Mouse (Mus musculus) mouse trophoblast stem cell (cell line): Measurements from ENCODE around the gene Zbtb44.

Experiments used
- in situ Hi-C, 2 experiments: fragments of 300-500 bp; cut with MseI, MboI; formaldehyde crosslinking; loops; 2 replicates in 1 of 2; 3 replicates in 1 of 2; pipeline ENCODE4 v1.15.1; 2025

The Zbtb44 gene

DNA sequence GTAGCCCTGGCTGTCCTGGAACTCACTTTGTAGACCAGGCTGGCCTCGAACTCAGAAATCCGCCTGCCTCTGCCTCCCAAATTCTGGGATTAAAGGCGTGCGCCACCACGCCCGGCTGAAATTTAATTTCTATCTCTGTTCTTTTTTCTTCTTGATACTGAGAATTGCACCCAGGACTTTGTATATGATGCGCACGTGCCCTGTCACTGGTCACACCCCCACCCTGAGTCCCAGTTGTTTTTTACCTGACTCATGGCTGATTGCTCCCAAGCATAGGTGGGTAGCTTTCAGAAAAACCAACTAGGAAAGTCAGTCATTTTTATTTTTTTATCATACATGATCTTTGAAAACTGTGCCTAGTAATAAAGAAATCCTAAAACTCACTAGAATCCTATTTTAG is 40.3 kb downstream of the Zbtb44 start:
- in situ Hi-C loops, result no loop called here

DNA sequence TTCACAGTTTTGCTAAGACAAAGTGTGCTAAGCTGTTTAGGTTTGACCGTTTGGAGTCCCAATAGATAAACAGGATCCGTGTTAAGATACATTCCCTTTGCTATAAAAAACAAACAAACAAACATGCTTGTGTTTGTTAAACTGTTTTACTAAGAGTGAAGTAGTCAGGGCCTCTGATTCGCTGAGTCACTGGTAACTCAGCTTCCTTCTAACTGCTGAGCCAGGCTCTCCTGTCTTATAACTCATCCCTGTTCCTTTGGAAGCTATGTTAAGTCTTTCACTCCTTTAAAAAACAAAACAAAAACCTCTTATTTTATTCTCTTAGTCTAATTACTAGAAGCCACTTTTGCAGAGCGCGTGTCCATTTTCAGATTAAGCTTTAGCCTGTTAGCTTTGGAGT is 41.8 kb downstream of the Zbtb44 start:
- in situ Hi-C loops, result no loop called here

DNA sequence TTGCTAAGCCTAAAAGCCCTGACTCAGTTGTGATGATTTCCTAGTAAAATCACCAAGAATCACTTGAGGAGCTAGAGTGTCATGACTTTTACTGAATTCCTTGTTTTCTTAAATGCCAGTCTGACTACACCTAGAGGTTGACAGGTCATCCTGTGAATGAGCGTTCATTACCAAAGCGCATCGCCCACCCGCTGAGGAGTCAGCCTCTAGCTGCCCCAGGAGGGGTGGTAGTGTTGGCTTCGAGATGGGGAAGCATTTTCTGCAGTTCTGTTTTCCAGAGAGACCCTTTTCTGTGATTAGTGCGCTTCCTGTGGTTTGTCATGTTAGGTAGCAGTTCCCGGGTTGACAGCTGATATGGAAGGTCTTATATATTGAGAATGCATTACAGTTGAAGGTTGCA is 43.4 kb downstream of the Zbtb44 start:
- in situ Hi-C loops, result no loop called here

DNA sequence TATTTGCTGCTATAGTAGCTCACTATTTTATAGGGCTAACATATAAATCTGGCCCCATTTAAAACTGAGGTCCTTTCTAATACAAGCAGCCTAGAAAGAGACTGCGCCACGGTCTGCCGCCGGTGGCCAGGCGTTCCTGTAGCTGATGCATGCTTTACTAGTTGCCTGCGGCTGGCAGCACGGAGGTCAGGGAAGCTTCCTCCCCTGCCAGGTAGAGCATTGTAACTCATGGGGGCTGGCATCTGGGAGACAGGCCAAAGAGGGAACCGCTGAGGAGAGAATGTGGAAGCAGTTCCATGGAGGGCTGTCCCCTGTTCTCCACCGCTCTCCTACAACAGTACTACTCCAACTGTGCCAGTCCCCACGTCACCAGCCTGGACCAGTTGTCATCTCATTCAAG is 44.4 kb downstream of the Zbtb44 start:
- in situ Hi-C loops, result no loop called here

DNA sequence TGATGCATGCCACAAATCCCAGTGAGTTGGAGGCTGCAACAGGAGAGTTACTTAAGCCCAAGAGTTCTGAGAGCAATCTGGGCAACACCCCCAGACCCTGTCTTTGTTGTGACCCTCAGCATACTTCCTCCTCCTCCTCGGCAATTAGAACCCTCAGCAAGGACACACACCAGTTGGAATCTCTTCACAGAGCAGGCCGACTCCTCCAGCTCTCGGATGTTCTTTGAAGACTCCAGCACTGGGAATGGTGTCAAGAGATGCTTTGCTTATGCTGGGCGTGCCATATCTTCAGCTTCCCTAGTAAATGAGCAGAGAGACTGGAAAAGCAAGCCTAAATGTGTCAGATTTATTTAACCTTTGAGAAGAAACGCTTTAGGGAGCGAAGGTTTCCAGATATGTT is 50.3 kb downstream of the Zbtb44 start:
- in situ Hi-C loops, result loop anchor here (5.0 to 10.0 kb wide), 2 partner anchors 138 to 606 kb away; partner anchors contain the start of gene Adamts8 (in 1 of the 2)

DNA sequence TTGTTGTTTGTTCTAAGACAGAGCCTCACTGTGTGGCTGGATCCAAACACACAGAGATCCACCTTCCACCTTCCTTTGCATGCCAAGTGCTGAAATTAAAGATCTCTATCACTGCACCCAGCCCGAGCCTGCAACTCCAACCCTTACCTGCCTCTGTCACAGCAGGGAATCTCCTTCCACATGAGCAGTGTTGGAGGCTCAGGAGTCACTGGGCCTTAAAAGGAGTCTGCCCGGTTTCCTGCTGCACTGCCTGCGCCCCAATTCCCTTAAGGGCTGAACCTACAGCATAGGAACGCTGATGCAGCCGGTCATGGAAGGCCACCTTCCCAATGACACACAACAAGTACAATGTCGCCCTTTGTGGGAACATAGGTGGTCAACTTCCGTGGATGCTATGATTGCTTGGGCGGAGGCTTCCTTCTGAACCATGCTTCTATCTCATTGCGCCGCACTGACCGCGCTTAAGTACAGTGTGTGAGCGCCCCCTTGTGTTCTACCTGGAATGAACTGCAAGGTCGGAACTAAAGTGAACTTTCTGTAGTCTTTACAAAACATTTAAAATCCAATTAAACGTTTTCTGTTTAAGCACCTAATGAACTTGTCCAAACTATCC is 51.7 kb downstream of the Zbtb44 start:
- in situ Hi-C loops, result loop anchor here (5.0 to 10.0 kb wide), 2 partner anchors 140 to 607 kb away; partner anchors contain the start of gene Adamts8 (in 1 of the 2)

DNA sequence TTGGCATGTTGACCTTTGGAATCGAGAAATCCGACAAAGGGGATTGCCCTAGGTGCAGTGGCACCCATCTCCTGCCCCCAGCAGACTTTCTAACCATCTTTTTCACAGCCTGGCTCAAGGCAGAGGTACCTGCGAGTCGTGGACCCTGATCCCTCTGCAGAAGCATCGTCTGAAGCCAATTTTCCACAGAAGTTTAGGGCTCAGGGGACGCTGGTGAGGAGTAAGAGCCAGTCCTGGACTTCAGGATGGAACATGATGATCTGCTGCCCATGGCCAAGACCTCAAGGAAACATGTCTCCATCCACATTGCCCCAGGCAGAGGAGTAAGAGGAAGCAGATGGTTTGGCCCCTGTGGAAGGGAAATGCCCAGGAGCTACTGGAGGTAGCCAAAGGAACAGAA is 52.3 kb downstream of the Zbtb44 start:
- in situ Hi-C loops, result loop anchor here (5.0 to 10.0 kb wide), 2 partner anchors 140 to 608 kb away; partner anchors contain the start of gene Adamts8 (in 1 of the 2)

DNA sequence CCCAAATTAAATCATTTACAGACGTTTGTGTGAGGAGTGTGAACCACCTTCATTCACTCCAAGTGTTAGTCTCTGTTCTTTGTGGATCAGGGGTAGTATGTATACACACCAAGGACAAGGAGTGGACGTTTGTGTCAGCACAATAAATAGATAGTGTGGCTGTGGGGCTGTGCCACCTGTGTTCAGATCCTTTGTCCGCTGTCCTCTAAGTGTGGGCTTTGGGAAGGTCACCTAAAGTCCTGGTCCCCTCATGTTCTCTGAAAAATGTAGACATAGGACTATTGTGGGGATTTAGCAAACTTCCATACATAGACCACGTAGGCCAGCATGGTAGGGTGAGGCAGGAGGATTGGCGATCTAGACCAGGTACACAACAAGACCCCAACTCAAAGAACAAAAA is 55.1 kb downstream of the Zbtb44 start:
- in situ Hi-C loops, result loop anchor here (5.0 to 10.0 kb wide), 2 partner anchors 143 to 611 kb away; partner anchors contain the start of gene Adamts8 (in 1 of the 2)

DNA sequence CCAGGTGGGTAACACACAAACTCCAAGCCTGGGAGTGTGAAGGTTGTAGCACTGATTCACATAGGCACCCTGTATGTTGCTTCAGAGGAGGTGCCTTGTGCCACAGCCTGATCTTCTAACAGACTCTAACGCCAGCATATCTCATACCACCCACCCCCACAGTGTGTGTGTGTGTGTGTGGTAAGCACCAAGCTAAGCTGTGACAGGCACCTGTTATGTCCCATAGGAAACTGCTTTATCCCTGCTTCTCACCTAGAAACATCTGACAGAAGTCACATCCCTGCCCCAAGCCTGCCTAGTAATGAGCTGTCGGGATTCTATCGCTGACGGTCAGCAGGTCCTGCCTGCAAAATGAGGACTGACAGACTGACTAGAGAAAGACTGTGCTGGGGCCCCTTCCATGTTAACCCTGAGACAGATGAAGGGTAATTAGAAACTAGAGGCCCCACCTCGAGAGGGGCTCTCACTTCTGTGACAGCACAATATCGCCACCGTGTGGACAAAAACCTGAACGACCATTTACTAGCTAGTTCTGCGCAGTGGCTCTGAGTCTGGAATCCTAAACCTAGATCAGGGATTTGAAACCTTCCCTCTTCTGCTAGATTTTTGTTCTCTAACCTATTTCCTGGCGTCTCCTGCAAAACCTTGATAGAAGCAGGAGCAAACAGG is 55.8 kb downstream of the Zbtb44 start:
- in situ Hi-C loops, result loop anchor here (5.0 to 10.0 kb wide), 2 partner anchors 144 to 611 kb away; partner anchors contain the start of gene Adamts8 (in 1 of the 2)

DNA sequence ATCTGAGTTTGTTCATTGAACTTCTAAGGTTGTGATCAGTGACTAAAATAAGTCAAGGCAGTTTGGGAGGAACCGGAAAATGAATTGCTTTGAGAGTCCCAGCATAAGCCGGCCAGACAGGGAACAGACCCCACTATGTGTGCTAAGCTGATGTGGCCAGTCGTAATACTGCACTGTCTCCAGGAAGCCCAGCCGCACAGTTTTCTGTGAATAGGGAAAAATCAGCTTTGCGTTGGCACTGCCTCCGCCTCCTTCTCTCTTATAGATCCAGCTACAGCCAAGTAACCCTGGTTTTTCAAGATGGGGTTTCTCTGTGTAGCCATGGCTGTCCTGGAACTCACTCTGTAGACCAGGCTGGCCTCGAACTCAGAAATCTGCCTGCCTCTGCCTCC is 56.3 kb downstream of the Zbtb44 start:
- in situ Hi-C loops, result loop anchor here (5.0 to 10.0 kb wide), 2 partner anchors 144 to 612 kb away; partner anchors contain the start of gene Adamts8 (in 1 of the 2)

DNA sequence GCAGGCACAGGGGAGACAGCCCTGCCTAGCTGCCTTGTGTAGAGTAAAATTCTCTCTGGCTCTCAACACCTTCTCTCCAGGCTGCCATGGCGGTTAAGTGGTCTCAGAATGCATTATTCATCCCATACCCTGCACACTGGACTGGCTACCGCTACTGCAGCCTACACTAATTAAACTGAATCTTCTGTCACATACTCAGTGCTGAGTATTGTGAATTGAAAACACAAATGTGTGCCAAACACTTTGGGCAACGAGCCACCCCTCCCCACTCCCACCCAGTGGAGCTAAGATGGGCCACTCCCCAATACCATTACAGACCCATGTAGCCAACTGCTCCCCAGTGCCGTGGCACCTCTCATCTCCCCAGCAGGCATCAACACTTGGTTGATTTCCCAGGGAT is 57.0 kb downstream of the Zbtb44 start:
- in situ Hi-C loops, result loop anchor here (5.0 to 10.0 kb wide), 2 partner anchors 145 to 613 kb away; partner anchors contain the start of gene Adamts8 (in 1 of the 2)

DNA sequence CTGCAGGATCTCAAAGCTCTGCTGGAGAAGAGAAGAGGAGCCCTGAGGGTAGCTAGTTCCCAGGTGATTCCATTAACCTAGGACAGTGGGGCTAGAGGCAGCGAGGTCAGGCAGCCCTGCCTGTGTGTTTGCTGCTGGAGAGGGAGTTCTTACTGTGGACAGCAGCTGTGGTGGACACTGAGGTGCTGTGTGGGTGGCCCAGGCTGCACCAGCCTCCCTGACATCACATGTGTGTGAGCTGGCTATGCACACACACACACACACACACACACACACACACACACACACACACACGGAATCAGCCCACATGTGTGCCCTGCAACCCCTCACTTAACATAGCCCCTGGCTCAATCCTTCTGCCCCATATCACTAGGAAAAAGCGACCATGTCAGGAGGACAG is 57.7 kb downstream of the Zbtb44 start:
- in situ Hi-C loops, result loop anchor here (5.0 to 10.0 kb wide), 2 partner anchors 146 to 613 kb away; partner anchors contain the start of gene Adamts8 (in 1 of the 2)

DNA sequence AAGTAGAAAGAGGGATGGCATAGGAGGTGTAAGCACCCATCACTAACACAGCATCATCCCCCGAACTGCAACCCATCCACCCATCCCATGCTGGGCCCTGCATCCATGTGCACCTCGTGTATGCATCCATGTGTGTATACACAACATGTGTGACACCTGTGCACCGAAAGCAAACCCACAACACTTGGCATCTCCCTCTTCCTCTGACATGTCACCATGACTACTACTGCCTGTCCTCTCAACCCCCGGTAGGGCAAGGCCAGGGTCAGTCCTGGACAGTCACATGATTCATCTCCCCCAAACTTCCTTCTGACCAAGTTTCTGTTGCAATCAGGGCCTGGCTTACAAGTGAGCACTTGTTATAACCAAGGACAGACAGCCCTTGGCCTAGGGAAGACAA is 58.4 kb downstream of the Zbtb44 start:
- in situ Hi-C loops, result loop anchor here (5.0 to 10.0 kb wide), 2 partner anchors 147 to 614 kb away; partner anchors contain the start of gene Adamts8 (in 1 of the 2)

DNA sequence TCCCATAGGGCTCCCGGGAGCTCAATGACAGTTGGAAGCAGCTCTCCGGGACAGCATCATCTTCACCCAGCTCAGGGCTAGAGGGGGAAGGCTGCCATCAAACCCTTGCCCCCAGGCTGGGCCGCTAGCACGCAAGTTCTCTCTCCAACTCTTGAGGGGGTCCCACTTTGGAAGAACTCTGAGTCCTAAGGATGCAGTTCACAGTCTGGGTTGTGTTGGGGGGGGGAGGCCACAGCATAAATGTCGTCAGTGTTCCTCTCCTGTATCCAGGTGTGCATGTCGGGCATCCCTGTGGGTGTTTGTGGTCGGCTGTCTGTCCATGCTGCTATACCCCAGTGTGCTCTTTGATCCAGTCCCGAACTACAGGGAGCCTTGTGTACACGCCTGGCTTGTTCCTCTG is 59.1 kb downstream of the Zbtb44 start:
- in situ Hi-C loops, result loop anchor here (5.0 to 10.0 kb wide), 2 partner anchors 147 to 615 kb away; partner anchors contain the start of gene Adamts8 (in 1 of the 2)

DNA sequence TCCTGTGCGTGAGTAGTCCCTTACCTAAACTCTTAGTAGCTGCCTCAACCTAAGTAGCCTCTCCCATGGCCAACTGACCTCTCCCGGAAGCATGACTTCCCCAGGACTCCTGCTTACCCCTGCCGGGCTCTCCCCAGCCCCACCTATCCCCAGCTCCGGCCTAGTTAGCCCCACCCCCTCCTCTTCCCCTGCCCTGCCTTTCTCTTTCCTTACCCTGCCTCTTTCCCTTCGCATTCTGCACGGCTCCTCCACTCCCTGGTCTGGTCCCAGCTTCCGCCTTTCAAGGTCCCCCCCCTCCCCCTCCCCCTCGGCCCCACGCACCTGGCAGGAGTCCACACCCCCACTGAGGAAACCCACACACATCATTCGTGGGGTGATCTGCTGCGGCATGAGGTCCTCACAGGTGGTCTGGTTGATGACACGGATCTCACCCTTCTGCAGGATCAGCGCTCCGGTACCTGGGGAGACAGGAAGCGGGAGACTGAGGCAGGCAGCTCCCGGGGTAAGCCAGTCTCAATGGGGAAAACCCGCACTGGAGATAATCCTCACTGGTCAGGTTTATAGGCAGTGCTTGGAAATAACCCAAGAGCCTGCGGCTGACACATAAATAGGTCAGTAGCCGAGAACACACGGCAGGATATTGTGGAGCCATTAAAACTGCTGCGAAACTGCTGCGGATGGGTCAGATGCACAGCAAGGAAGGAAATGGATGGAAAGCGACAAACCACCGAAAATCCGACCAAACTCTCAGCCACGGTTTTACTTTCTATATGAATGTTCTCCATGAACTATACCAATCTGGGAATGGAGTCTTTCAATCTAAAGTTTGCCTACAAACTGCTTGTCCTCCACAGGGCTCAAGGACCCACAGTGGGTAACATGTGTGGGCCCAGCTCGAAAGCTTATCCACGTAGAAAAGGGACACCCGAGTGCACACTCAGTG is 59.9 kb downstream of the Zbtb44 start:
- in situ Hi-C loops, result no loop called here

DNA sequence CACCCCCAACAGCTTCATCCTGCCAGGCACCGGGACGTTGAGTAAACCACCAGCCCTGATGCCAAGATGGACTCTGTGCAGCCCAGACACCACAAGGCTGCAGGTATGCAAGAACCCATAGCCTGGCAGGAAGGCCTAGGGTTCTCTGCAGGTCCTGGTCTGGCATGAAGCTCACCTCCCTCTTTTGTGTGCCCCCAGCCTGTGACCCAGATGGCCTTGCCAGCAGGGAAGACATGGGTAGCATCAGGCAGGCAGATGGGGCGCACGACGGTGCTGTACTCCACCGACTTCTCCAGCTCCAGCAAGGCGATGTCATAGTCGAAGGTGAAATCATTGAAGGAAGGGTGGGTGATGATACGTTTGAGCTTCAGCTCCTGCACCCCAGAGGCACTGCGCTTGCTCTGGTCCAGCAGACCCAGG is 60.7 kb downstream of the Zbtb44 start:
- in situ Hi-C loops, result no loop called here

DNA sequence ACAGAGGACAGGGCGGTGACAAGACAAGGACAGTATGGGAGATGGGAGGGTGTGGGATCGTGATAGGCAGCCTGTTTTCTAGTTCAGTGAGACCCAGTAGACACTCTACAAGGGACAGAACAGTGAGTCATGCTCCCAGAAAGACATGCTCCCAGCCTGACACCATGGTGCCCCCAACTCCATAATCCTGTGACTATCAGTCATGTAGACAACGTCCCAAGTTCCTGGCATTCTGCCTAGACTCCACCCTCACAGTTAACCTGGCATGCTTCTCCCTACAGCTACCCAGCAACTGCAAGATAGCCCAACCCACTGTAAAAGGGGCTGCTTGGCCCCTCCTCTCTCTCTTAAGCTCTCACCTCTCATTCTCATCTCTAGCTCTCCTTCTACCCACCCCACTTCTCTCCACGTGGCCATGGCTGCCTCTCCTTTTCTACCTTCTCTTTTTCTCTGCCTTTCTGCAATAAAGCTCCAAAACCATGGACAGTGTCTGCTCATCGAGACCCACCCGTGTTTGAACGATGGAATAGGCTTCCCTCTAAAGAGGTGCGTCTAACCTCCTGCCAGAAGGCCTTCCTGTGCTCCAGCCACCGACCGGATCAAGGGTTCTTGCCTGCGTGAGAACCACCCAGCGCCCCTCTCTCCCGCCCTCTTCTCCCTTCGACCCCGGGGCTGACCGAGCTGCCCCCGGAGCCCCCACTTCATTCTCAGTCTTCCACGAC is 61.8 kb downstream of the Zbtb44 start:
- in situ Hi-C loops, result no loop called here

DNA sequence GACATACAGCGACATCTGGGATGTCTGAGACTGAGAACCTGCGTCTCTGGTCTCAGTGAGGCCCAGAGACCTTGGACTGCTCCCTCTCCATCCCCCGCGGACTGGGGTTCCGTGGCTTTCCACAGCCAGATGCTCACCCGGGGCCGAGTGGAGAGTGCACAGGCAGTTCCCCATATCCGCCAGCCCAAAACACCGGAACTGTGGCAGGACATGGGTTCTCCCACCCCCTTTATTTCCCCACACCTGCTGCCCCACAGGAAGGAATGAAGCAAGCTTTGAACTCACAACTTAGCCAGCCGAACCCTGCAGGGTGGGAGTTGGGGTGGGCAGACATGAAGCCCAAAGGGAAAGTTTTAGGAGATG is 62.4 kb downstream of the Zbtb44 start:
- in situ Hi-C loops, result no loop called here

DNA sequence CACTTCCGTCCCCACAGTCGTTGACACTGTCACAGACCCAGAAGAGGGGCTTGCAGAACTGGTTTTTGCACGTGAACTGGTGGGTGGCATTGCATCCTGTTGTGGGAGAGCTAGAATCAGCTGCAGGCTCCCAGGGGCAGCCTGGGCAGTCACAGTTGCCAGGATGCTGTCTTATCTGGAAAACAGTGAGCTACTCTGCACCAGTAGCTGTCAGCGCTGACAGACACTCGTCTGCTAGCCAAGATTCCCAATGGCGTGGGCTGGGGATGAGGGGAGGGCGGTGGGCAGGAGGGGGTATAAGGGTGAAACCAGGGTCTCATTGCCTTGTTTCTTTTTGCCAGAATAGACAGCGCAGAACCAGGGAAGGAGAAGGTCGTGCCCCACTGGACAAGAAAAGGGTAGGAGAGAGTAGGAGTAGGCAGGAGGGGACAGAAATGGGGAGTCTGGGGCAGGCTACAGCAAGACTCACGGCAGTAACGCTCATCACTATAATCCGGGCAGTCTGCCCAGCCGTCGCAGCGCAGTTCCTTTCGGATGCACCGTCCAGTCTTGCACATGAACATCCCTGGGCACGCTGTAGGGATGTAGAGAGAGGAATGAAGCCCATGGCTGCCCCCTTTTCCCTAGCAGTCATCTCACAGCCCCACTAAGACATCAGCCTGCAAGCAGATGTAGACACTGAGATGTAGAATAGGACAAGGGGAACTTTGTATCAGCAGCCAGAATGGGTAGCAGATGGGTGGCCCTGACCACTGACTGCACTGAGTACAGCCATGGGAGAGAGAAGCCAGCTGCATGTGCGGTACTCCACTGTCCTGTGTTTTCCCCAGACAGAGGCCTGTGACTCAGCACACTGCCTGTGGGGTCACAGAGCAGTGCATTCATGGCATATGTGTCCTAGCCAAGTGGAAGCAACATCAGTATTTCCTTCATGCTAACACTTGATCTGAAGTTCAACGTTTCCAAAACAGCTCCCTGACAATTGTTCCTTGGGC is 66.9 kb downstream of the Zbtb44 start:
- in situ Hi-C loops, result no loop called here

DNA sequence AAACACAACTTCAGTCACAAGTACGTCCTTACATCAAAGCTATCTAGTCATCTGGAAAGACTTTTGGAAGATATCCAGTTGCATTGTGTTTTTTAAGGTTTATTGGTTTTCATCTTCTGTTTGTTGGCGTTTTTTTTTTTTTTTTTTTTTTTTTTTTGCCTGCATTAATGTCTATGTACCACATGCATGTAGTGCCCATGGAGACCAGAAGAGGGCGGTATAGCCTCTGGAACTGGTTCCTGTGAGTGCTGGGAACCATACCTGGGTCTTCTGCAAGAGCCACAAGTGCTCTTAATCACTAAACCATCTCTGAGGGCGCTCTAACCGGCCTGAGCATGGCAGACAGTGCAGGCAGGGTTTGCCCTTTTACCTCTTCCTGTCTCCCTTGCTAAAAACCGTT is 67.7 kb downstream of the Zbtb44 start:
- in situ Hi-C loops, result no loop called here
